Mouse (Mus musculus): ENCODE measurements at regions not wholly inside any gene's neighbourhood (a gene's known extent, or its start where the extent isn't known, plus 50 kb on each side); places are given as distances from the start of the nearest gene placed in this dataset.

GRCm38 (mm10) chr12:39321453-39321852, 542.3 kb downstream of the Etv1 start:
- no peak for TF ChIP-seq CHD1 (IDR thresholded peaks at IDR 0.05; ENCODE audit: low read depth, low read length)
- TF ChIP-seq CTCF (conservative IDR thresholded peaks at IDR 0.05 in 1 of 2, IDR thresholded peaks at IDR 0.05 in 1 of 2; ENCODE audit: low read depth in 2 of 2, low read length in 2 of 2), result no peak
- TF ChIP-seq ZMIZ1 (IDR thresholded peaks at IDR 0.05; ENCODE audit: low read depth, low read length), result no peak
- no peak for TF ChIP-seq EP300 (IDR thresholded peaks at IDR 0.05; ENCODE audit: low read length)
- no peak for TF ChIP-seq POLR2A (IDR thresholded peaks at IDR 0.05; ENCODE audit: low read depth, low read length)
- no peak for TF ChIP-seq JUND (conservative IDR thresholded peaks at IDR 0.05; ENCODE audit: low read depth, low read length)
- TF ChIP-seq TBP (conservative IDR thresholded peaks at IDR 0.05; ENCODE audit: low read depth, low read length), result no peak
- no peak for TF ChIP-seq ZC3H11A (IDR thresholded peaks at IDR 0.05; ENCODE audit: low read depth, low read length)
- no peak for TF ChIP-seq HCFC1 (IDR thresholded peaks at IDR 0.05; ENCODE audit: low read depth, low read length)
- TF ChIP-seq SMC3 (IDR thresholded peaks at IDR 0.05; ENCODE audit: low read depth, low read length), result no peak
- no peak for TF ChIP-seq ELF1 (IDR thresholded peaks at IDR 0.05; ENCODE audit: low read depth, low read length)
- TF ChIP-seq MAZ (IDR thresholded peaks at IDR 0.05; ENCODE audit: low read depth, low read length), result no peak
